Mouse (Mus musculus) spleen, adult 2 months (tissue): ENCODE measurements around the gene Abcd3. TPM values are rescaled to one million over a fixed set of nuclear protein-coding genes. Genes with fewer than 3 reads are reported as not detected.

Source experiments
- DNase-seq, 2 experiments: peaks; one replicate each; pipeline versions ENCODE4 v3.0.0 to v3.0.0-alpha.2; 2012 to 2021; ENCODE audit warnings: low spot score in 2 of 2, low read depth in 1 of 2
- H3K27ac ChIP-seq: fragments of 200-500 bp; 2 replicates; pipeline ENCODE4 v1.5.1; 2012; ENCODE audit warnings: low read length, inconsistent platforms; ENCODE audit not compliant: insufficient read depth
- H3K27me3 ChIP-seq: fragments of 200-500 bp; 2 replicates; pipeline ENCODE4 v1.6.1; 2012; ENCODE audit warnings: mild to moderate bottlenecking, moderate library complexity, low read length, inconsistent platforms; ENCODE audit not compliant: control insufficient read depth, insufficient read depth
- H3K36me3 ChIP-seq: fragments of 200-500 bp; 2 replicates; pipeline ENCODE4 v1.6.1; 2012; ENCODE audit warnings: mild to moderate bottlenecking, low read length, inconsistent platforms; ENCODE audit not compliant: control insufficient read depth, insufficient read depth
- H3K4me1 ChIP-seq: fragments of 200-500 bp; 2 replicates; pipeline ENCODE4 v1.6.1; 2011; ENCODE audit warnings: inconsistent platforms; ENCODE audit not compliant: control insufficient read depth, insufficient read depth, insufficient read length
- H3K4me3 ChIP-seq: fragments of 200-500 bp; 2 replicates; pipeline ENCODE4 v1.5.1; 2011; ENCODE audit warnings: mild to moderate bottlenecking, inconsistent platforms; ENCODE audit not compliant: insufficient read depth, insufficient read length; ENCODE audit errors: extremely low read depth
- CTCF ChIP-seq: fragments of 200-500 bp; IDR thresholded peaks from 2 replicates; pipeline ENCODE4 v1.5.1; 2011; ENCODE audit warnings: mild to moderate bottlenecking, inconsistent platforms; ENCODE audit not compliant: insufficient read depth, insufficient read length, insufficient replicate concordance; ENCODE audit errors: extremely low read depth
- POLR2A ChIP-seq: fragments of 200-500 bp; IDR thresholded peaks from 2 replicates; pipeline ENCODE4 v1.6.1; 2011; ENCODE audit warnings: low read depth, low read length, inconsistent platforms
- WGBS: fragments of 180-500 bp; shearing (Covaris S2); methylation state at CpG from one replicate; pipeline ENCODE4 v1.1.7; 2018; 5-methylcytosine and 5-hydroxymethylcytosine counted together
- polyA plus RNA-seq: library from polyadenylated mRNA; depleted of rRNA; stranded (reverse); fragments of >200 nt; gene quantifications from 2 replicates; pipeline ENCODE4 v1.2.3, GENCODE M21; 2012; rRNA removed

Abcd3 gene
- 1.4 and 1.7 TPM in 2 replicates for polyA plus RNA-seq

DNA sequence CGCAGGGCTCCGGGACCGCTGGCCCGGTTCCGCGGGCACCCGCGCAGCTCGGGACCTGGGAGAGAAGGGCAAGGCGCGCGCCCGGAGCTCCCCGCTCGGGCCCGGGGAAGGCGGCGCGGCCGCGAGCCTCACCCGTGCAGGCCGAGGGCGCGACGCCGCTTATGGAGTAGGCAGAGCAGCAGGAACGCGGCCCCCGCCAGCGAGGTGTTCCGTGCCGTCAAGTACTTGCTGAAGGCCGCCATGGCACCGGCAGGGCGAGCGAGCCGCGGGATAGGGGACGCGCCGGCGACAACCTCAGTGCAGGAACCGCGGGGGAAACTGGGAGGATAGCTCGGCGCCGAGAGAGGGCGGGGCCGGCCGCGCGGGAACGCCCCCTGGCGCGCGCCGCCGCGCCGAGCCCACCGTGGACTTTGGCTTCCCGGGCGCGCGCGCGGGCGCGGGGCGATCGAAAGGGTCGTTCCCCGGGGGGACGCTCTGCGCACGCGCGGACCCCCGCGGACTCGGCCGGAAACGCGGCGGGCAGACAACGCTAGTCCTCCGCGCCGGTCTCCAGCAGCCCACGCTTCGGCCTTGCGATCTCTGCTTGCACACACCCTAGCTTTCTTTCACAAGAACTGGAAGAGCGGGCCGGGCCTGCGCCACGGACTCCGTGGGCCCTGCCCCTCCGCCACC is at the start of gene Abcd3:
Gene Abcd3, minus strand, starts transcription at position 426 of the 672 bp plus-strand sequence.
- under 1% methylated on average over 90 of the region's 99 CpGs for WGBS
- Histone ChIP-seq H3K36me3 (no peaks in the 10 kb centered on the region), H3K27ac (peak within 1 kb of the TSS; percentile 70), H3K4me1 (0 out of 2 replicates have a peak, but pooled peaks cover 3% of the 10 kb centered on the region), H3K4me3 (peak within 1 kb of the TSS; percentile 71), H3K27me3 (no peaks in the 10 kb centered on the region)
- TF ChIP-seq POLR2A: peak; percentile 26
- no peak for TF ChIP-seq CTCF
- peak; percentile 21 to 73 for DNase-seq

DNA sequence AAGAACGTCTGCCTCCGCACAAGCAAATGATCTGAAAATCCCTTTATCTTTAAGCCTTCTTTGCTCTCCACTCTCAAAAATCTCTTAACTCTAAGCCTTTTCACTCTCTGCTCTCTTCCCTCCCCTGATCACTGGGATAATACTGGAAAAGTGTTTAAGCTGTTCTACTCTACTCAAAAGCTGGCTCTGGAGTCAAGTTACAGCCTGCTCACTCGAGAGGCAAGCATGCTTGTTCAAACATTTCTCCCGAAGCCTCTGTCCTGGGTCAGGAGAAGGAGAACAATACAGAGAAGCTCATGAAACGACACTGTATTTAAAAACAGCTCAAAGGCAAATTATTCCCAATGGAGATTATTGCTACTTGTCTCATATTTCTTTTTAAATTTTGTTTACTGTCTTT is 44.0 kb upstream of the Abcd3 start:
- TF ChIP-seq POLR2A (no peak), CTCF (no peak)

DNA sequence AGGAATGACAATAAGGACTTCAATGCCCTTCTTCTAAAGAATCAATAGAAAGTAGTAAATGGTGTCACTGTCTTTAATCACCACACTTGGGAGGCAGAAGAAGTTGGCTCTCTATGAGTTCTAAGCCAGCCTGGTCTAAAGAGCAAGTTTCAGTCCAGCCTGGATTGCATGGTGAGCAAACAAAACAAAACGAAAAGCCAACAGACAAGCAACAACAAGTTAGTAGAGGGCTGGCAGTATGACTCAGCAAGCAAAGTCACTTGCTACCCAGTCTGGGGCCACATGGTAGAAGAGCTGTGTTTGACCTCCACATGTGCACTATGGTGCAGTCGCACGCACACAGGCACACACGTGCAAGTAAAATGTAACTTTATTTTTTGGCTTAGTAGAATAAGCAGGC is 41.0 kb upstream of the Abcd3 start:
- Histone ChIP-seq H3K4me1 (no peaks in the 10 kb centered on the region), H3K4me3 (no peak overlapping the region), H3K36me3 (no peaks in the 10 kb centered on the region), H3K27ac (no peak overlapping the region), H3K27me3 (no peaks in the 10 kb centered on the region)
- WGBS: 93% methylated on average over 4 of the region's 4 CpGs
- DNase-seq: no peak
- TF ChIP-seq POLR2A (no peak), CTCF (no peak)

More for the DNA sequence above, 44.0 kb upstream of the Abcd3 start:
- 82% methylated on average over 5 of the region's 5 CpGs for WGBS
- Histone ChIP-seq H3K36me3 (no peaks in the 10 kb centered on the region), H3K4me1 (no peaks in the 10 kb centered on the region), H3K27ac (no peak overlapping the region), H3K27me3 (no peaks in the 10 kb centered on the region), H3K4me3 (no peak overlapping the region)
- no peak for DNase-seq

DNA sequence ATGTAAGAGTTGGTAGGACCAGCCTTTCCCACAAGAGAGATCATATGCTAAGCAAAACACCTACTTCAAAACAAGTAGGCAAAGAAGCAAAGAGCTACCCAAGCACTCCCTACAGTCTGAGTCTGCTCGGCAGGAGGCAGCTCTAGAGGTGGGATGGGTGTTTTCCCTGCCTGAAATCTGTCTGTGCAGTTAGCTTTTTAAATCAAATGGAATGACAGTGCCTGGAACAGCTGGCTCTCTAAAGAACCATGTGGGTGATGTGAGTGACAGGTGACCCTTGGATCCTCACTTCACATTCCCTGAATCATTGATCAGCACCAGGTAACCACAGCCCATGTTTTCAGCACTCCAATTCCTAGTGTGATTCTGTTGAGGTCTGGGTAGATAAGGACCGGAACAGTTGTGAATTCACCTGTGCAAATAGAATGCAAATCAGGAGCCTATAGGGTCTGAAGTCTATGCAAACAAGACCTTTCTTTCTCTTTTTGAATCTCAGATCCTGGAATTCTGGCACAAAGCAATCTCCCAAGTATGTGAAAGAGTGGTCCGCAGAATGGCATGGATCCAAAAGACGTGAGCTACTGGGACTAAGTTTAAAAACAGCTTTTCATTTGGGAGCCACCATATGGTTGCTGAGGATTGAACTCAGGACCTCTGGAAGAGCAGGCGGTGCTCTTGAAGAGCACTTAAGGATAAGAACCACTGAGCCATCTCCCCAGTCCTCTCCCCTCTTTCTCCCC is 38.8 kb upstream of the Abcd3 start:
- no peak for DNase-seq
- WGBS: 86% methylated on average over 5 of the region's 5 CpGs
- H3K27ac ChIP-seq: no peak overlapping the region
- no peak for TF ChIP-seq POLR2A
- no peak for TF ChIP-seq CTCF
- H3K36me3 ChIP-seq: no peaks in the 10 kb centered on the region
- H3K27me3 ChIP-seq: no peaks in the 10 kb centered on the region
- H3K4me3 ChIP-seq: no peak overlapping the region
- no peaks in the 10 kb centered on the region for H3K4me1 ChIP-seq

DNA sequence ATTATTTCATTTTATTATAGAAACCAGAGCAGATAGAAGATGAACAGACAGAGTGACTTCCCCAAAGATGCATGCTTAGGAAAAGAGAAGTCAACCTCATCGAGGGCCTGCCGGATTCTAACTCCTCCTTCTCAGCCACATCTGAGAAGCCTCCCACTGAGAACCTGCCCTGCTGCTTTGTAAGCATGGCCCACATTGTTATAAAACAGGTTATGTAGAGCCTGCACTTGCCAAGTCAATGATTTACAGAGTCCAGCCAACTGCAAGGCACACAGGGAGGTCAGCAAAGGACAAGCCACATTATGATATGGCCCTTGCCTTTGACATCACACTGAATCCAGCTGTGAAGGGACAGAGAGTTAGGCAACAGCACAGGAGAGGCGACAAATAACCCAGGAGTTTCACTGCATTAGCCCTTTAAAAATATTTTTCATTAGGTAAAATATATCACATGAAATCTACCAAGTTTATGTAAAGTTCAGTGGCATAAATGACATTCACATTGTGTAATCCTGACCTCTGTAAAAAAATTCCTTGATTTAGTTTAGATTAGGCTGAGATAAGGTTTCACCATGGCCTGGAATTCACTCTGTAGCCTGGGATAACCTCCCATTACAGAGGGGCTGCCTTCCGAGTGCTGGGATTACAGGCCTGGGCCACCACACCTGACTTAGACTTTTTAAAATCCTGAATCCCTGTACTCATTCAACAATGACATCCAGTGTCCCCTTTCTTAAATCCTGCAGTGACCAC is 37.1 kb upstream of the Abcd3 start:
- H3K4me1 ChIP-seq: no peaks in the 10 kb centered on the region; the same call in 1 of the 2 replicates

DNA sequence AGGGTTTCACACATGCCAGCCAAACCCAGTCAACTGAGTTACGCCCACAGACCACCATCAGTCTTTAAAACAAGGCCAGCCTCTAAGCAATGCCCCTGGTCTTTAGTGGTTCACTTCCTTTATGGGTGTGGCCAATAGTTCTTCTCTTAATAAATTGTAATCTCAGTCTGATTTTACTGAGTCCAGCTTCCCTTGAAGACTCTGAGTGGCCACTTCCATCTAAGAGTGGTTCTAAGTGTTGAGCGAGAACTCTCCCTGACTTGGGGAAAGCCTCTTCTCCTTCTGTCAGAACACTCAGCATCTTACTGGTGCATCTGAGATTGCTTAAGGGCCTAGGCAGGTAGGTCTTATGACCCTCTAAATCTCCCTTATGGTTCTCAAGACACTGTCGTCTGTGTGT is 35.9 kb upstream of the Abcd3 start:
- Histone ChIP-seq H3K27me3 (no peaks in the 10 kb centered on the region), H3K4me1 (no peaks in the 10 kb centered on the region; the same call in 1 of the 2 replicates), H3K27ac (no peak overlapping the region), H3K4me3 (no peak overlapping the region), H3K36me3 (no peaks in the 10 kb centered on the region)
- TF ChIP-seq CTCF (no peak), POLR2A (no peak)
- WGBS: 84% methylated on average over 3 of the region's 3 CpGs
- DNase-seq: no peak

More for the DNA sequence above, 37.1 kb upstream of the Abcd3 start:
- Histone ChIP-seq H3K27ac (no peak overlapping the region), H3K27me3 (no peaks in the 10 kb centered on the region), H3K4me3 (no peak overlapping the region), H3K36me3 (no peaks in the 10 kb centered on the region)
- 52% methylated on average over 4 of the region's 4 CpGs for WGBS
- TF ChIP-seq CTCF (no peak), POLR2A (no peak)
- DNase-seq: no peak
